Mouse (Mus musculus): ENCODE measurements around the gene Id4.

- TF ChIP-seq ZC3H11A (IDR thresholded peaks at IDR 0.05; ENCODE audit: borderline replicate concordance, low read depth, low read length): no peak
- no peak for TF ChIP-seq MAFK (IDR thresholded peaks at IDR 0.05; ENCODE audit: insufficient read depth, low read depth, low read length)
- TF ChIP-seq HCFC1 (IDR thresholded peaks at IDR 0.05; ENCODE audit: borderline replicate concordance, insufficient read depth, low read length): no peak
- no peak for TF ChIP-seq CHD2 (IDR thresholded peaks at IDR 0.05; ENCODE audit: low read depth, low read length)
Observed at GRCm38 (mm10) chr13:48284426-48284825, 23.4 kb downstream of the Id4 start.

Data from ES-E14 (cell line).